Mouse (Mus musculus) cerebellum, postnatal 10 days (tissue): ENCODE measurements around the gene Psmc5.

Experiments used
- DNase-seq, 2 experiments: peaks; one replicate each; pipeline ENCODE4 v3.0.0; 2021; ENCODE audit warnings: mixed read lengths in 2 of 2

Gene Psmc5

DNA sequence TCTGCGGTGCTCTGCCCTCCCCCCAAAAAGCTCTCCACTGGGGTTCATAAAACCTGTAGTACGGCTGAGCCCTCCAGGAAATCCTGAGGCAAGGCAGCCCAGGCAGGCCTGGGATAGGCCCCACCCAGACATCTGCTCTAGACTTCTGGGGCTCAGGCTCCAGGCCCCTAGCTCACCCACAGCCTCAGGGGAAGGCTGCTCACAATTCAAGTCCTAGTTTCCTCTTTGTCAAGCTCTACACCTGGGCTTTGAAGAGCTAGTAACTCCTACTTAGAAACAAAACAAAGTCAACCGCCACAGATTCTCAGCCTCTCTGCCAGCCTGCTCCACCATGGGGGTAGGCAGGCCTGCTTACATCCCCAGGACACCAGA lies 13.1 kb downstream of the Psmc5 start:
- peak; percentile 65 to 70 for DNase-seq

DNA sequence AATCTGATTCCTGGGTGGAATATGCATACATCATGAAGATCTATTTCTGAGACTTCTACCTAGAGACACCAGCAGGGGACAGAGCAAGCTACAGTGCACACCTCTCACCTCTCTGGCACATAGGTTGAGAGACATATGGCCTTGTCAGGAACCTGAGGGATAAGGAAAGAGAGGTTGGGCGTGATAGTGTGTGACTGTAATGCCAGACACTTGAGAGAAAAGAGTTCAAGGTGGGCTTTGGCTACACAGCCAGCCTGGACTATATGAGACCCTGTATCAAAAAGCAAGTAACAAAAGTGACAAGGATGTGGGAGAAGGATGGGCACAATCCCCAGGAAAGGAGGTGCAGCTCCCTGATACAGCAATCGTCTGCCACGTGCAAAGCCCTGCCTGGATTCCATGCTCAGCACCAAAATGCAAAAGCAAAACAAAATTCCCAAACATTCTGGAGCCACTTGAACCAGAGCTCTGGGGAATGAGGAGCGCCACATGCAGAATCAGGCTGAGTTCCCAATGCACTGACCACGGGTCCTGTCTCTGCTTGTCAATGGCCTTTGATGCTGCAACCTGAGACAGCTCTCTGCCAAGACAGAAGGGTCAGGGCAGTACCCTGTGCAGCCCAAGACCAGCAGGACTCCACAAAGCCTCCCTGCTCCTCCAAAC lies 15.3 kb downstream of the Psmc5 start:
- DNase-seq, result peak; percentile 51 to 56

DNA sequence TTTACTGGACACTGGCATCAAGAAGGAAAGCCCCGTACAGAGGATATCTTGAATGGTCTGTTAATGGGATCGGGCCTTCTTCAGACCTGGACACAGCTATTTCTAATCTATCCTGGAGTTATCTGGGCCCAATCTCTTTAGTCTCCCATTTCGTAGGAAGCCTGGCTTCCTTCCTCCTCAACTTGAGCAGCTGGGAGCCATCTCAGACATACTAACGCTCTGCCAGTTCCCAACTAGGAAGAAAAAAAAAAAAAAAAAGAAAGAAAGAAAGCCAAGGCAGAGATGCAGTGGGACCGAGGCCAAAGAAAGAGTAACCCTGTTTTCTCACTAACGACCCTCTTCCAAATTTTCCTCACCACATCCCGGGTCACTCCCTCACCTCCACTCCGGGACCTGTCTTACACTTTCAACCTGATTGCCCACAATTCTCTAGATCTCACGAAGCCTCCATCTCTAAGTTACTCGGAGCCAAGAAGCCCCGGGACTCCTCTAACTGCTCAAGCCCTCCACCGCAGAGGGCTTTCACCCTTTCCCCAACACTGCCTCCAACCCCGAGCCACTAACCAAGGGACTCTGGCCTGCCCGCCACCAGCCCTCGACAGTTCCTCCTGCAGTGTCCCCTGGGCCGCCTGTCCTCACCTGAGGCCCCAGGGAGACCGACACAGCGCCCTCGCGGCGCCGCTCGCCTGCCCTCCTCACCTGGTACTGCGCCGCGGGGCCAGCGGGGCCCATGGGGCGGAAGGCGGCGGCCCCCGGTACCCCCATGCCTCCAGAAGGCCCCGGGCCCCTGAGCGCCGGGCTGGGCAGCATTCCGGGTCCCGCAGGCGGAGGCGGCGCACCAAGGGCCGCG lies 16.1 kb downstream of the Psmc5 start:
- peak in 1 of 2 experiments; percentile 73 for DNase-seq

DNA sequence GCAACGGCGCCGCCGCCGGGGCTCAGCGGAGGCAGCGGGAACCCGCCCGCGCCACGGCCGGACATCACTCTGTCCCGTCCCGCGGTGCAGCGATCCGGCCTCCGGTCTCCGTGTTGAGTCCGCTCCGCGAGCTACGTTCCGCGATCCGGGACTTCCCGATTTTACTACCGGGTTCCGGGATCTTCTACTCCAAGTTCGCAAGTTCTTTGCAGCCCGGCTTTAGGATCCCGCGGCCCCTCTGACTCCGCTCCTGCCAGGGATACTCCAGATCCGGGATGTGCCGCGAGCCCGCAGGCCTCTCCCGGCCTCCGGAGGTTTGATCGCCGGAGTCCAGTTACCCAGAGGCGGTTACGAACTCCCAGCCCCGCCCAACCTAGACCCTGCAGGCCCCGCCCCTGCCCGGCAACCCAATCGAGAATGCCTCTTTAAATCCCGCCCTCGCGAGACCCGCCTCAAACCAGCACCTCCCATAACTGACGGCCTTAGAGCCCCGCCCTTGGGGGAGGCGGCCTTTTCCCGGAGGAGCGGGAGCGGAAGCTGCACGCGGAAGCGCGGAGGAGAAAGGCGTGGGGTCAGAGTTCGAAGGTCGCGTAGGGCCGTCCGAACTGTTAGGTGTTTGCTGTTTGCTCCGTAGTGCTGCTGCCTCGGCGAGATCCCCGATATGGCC lies 16.8 kb downstream of the Psmc5 start, which contains the start of gene Smarcd2:
Gene Smarcd2 (minus strand): TSS at position 329 of the 667 bp plus-strand sequence.
- DNase-seq, result peak; percentile 99 to 100

DNA sequence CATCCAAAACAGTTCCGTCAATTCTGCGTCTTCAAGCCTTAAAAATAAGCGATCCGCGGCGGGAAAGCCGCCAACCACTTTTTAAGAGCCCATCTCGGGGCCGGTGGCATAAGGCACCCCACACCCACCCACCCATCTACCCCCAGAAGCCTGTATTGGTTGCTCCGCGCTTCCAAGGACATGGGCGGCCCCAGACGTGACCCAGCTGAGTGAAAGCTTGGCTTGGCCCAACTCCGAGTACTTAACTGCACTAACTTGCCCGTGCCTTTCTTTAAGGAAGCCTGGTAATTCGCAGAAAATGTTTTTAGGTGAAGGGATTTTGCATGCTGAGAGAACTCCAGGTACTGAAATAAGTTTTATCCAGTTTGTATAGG lies 17.3 kb downstream of the Psmc5 start:
- DNase-seq, result no peak

DNA sequence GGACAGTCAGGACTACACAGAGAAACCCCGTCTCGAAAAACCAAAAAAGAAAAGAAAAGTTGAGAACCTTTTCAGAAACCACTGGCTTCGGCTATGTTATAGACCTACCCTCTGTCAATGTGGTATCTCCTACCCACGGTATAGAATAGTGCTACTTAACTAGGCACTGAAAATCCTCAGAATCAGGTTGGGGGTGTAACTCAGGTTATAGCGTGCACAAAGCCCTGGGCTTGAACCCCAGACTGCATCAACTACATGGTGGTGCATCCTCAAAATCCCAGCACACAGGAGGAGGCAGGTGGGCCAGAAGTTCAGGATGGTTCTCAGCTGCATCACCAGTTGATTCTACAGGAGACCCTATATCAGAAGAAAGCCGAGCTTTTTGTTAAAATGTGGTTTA lies 17.9 kb downstream of the Psmc5 start:
- DNase-seq, result peak in 1 of 2 experiments; percentile 8

DNA sequence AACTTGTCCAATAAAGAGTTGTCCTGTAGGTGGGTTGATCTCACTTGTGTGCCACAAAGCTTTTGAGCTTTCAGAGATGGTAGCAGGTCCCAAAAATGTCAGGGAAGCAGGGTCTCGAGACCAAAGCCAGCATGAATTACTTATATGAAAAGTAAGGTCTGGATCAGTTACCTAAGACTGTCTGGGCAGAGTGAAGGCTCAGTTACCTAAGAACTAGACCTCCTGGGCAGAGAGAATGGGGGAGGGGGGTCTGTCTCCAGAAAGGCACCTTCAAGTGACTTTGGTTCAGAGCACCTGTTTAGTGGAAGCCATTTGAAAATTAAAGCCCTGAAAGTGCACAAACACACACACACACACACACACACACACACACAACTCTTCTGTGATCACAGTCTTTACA lies 18.4 kb downstream of the Psmc5 start:
- peak in 1 of 2 experiments; percentile 22 for DNase-seq

DNA sequence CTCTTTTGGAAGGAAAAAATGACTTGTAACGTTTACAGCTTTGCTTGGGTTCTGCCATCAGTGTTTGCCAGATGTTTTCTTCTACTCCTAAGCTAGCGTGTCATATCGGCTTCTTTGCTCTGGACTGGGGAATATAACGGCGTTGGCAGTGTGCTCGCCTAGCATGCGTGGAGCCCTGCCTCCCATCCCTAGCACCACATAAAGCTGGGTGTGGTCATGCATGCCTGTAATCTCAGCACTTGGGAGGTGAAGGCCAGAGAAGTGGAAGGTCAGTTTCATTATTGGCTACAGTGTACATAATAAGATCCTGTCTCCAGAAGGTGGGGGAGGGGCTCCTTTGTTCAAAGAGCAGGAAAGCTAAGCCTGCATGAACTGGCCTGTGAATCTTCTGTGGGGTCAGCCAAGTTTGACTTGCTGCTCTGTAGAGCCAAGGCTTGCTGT lies 19.0 kb downstream of the Psmc5 start:
- DNase-seq, result peak; percentile 38 to 40

DNA sequence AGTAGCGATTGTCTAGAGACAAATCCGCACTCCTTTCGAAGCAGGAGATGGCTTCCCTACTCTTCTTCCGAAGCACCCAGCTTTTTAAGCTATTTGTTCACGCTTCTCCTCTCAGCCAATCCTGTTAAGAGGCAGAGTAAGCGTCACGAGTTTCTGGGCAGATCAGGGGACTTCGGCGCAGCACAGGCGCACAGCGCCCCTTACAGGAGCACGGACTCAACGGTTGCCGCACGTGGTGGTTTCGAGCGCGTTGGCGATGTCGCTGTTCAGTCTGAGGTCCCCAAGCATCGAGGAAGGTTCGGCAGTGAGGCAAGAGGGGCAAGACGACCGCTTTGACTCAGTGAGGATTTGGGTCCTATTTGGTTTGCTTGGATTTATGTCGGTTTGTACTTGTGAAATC lies 20.5 kb downstream of the Psmc5 start, which contains the start of gene Tcam1:
Gene Tcam1 (plus strand): TSS at position 219 of the 400 bp plus-strand sequence.
- DNase-seq, result peak; percentile 97 to 98

DNA sequence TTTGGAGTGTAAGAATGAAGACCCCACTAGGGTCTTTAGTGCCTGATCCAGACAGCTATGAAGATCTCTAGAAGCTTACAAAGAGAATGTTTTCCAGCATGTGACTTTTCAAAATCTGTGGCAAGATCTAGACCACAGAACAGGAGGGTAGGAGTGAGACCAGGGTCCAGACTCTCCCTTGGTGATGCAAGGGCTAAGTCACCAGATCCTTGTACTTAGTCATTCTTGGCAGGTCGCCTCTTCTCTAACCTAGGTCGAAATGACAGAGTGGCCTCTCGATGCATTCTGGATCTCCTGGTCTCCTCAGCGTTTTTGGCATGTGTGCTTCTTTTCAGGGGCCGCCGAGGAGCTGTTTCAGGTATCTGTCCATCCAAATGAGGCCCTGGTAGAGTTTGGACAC lies 26.5 kb downstream of the Psmc5 start:
- no peak for DNase-seq

DNA sequence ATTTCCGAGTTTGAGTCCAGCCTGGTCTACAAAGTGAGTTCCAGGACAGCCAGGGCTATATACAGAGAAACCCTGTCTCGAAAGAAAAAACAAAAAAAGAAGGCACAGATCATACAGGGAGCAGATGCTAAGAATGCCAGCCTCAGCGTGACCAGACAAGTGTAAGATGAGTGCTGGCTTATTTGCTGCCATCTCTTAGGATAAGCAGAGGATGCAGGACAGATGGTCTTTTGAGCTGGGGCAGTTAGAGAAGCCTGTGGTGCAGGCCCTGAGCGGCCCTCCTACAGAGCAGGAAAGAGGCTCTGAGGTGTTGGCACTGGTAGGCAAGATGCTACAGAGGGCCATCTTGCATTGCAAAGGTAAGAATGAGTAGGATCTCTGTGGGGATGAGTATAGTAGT lies 27.4 kb downstream of the Psmc5 start:
- DNase-seq, result peak; percentile 25 to 41

DNA sequence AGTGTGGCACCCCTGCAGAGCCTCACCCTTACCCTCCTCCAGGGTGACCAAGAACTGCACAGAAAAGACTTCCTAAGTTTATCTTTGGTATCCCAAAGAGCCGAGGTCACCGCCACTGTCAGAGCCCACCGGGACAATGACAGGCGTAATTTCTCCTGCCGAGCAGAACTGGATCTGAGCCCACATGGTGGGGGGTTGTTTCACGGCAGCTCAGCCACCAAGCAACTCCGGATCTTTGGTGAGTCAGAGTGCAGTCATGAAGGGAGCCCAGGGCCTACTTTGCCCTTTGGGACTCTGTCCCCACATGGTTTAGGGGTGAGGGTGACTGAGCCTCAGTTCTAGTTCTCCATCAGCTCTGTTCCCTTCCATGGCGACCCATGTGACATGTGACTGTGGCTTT lies 28.2 kb downstream of the Psmc5 start:
- DNase-seq, result peak; percentile 43 to 54

DNA sequence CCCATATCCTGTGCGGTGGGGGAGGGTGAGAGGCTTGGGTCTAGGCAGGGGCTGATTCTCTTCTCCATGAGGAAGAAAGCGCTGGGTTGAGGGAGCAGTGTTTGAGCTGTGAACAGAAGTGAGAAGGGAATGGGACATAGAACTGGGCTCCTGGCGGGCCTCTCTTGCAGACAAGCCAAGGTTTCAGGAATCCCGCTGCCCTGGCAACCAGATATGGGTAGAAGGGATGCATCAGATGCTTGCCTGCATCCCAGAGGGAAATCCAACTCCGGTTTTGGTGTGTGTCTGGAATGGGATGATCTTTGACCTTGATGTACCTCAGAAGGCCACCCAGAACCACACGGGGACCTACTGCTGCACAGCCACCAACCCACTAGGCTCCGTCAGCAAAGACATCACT lies 30.3 kb downstream of the Psmc5 start:
- DNase-seq, result peak; percentile 39 to 49

DNA sequence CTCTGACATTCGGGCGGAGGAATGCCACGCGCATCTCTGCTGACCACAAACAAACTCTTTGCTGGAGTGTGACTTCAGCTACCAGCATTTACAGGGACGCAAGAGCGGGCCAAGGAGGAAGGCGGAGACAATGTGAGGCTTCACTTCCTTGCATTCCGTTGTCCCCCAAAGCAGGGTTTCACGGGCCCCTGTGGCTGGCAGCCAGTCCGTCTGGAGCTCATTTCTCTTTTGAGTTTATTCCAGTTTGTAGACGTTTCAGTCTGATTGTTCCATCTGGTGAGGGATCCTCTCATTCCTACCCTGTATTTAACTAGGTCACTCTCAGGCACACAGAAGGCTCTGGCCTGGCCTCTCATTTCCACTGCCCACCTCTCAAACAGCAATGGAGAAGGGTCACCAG lies 31.0 kb downstream of the Psmc5 start:
- DNase-seq, result peak; percentile 79

DNA sequence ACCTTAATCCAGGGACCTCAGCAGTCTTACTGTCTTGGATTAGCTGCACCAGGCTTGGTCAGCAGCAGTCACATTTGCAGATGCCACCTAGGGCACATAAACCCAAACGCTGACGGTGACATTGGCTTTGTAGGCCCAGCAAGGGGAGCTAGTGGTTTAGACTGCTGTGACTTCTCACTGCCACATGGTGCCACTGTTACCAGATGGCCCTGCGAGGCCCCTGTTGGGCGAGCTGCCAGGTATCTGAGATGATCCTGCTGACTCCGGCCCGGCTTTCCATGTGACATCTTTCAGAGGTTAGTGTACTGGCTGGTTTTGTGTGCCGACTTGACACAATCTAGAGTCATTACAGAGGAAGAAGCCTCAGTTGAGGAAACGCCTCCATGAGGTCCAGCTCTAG lies 33.4 kb downstream of the Psmc5 start:
- peak; percentile 97 for DNase-seq

DNA sequence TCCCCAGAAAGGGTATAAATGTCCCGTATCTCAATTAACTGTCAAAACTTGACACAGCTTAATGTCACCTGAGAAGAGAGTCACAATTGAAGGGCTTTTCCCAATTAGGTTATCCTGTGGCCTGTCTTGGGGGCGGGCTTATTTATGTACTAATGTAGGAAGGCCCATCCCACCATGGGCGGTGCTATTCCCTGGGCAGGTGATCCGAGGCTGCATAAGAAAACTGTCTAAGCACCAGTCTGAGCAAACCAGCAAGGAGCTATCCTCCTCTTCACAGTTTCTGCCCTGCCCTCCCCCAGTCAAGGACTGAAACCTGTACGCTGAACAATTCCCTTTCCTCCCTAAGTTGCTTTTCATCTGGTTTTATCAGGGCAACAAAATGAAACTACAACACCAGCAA lies 34.4 kb downstream of the Psmc5 start:
- no peak for DNase-seq

DNA sequence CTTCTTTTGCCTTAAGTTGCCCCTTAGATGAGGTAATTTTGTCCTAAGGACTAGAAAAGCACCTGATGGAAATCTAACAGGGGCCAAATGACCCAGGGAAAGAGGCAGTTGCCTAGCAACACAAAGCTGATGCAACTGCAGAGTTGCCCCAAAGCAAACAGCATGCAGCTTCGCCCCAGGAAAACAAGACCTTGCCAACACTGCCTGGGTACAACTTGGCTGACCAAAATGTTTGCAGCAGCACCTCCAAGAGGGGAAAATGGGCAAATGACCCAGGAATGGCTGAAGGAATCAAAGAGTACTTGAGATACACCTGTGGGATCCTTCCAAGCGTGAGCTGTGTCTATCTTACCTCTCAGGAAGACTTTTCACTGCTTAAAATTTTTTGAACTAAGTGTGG lies 35.9 kb downstream of the Psmc5 start:
- peak; percentile 88 to 90 for DNase-seq

DNA sequence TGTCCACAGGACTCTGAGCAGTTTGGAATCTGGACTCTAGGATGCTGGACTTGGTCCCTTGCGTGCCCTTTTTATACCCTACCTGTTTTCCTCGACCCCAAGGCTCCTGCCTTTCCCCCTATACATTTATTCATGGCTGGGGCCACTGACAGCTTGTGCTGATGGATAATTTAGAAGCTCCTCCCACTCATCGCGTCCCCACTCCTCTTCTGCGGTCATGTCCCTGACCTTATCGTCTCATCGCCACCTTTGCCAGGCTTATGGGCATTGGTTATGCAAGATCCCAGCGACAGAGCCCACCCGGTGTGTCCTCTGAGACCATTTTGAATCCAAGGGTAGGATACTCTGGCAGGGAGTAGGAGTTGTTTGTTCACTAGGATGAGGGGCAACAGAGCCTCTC lies 45.8 kb downstream of the Psmc5 start, which contains the start of gene Gh:
Gene Gh (minus strand): TSS at position 101 of the 400 bp plus-strand sequence.
- no peak for DNase-seq

DNA sequence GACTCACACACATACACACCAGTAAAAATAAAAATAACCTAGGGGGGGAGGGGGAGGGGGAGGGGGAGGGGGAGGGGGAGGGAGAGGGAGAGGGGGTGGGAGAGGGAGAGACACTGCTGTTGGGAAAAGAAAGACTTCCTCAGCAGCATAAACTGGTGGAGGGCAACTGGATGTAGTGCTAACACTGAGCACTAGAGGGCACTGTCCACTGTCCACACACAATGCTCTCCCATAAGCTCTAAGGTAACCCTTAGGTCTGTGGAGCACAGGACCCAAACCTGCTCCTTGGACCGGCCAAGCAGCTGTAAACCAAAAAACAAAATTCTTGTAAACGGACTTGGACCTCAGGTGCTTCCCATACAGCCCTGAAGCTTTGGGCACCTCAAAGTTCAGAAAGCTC lies 46.7 kb downstream of the Psmc5 start:
- peak; percentile 79 to 85 for DNase-seq

DNA sequence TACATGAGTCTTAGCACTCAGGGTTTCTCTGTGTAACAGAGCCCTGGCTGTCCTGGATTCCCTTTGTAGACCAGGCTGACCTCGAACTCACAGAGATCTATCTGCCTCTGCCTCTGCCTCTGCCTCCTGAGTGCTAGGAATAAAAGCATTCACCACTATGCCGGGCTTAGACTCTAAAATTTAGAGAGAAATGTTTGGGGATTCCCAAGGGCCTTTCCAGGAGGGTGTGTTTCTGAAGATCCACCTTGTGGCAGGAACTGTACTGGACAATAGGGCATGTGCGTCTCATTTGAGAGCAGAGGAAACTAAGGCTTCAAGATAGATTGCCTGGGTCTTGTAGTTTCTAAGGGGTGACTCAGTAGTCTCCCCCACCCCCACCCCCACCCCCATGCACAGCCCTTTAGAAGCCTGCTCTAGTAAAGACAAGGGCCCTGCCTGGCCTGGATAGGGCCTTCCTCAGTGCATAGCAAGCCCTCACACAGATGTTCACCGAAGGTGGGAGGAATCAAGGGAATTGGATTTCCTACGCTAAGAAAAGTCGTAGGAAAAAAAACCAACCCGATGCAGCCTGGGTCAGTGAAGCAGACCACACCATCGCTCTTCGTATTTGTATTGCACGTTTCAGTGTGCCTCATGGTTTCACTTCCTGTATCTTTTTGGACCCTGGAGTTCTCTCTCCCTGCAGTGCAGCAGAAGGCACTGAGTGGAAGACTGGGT lies 49.6 kb downstream of the Psmc5 start:
- no peak for DNase-seq

DNA sequence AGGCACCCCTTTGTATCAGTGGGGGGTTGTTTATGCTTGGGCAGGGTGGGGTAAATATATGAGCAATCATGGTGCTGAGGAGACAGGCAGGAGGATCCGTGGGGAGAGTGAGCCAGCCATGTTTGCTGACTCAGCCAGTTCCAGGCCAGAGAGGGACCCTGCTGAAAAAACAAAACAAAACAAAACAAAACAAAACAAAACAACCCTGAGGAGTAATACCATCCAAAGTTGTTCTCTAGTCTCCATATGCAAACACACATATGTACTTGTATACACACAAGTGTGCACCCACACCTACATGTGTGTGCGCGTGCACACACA lies 50.1 kb downstream of the Psmc5 start:
- DNase-seq, result no peak

DNA sequence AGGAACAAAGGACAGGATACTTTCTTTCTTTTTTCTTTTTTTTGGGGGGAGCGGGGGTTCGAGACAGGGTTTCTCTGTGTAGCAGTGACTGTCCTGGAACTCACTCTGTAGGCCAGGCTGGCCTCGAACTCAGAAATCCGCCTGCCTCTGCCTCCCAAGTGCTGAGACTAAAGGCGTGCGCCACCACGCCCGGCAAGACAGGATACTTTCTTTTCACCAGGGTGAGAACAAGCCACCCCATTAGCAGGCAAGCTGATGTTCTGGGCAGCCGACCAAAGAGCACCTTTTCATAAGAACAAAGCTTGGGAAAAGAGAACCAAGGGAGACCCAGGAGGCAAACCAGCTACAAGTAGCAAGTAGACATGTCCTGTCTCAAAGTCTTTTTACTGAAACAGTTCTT lies 50.8 kb downstream of the Psmc5 start:
- DNase-seq, result no peak

DNA sequence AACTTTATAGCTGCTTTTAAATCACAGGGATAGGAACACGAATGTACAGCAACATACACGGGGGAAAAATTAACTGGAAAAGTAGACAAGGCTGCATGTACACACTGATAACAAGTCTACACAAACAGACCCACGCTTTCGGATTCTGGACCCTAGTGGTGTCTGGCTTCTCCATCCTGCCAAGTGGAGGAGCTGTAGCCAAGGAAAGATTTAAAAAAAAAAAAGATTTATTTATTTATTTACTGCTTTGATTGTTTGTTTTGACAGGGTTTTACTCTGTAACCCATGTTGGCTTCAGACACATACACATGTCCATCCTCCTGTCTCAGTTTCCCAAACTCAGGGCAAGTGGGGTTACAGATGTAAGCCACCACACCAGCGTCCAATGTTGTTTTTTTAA lies 51.5 kb downstream of the Psmc5 start:
- DNase-seq, result no peak
